Mouse (Mus musculus) natural killer cell, adult 2 months (primary cell): ENCODE results near the gene Avpi1.

Experiments
- DNase-seq, 2 experiments: peaks; one replicate each; pipeline ENCODE4 v3.0.0; 2022; ENCODE audit warnings: low spot score in 2 of 2

Gene Avpi1

DNA sequence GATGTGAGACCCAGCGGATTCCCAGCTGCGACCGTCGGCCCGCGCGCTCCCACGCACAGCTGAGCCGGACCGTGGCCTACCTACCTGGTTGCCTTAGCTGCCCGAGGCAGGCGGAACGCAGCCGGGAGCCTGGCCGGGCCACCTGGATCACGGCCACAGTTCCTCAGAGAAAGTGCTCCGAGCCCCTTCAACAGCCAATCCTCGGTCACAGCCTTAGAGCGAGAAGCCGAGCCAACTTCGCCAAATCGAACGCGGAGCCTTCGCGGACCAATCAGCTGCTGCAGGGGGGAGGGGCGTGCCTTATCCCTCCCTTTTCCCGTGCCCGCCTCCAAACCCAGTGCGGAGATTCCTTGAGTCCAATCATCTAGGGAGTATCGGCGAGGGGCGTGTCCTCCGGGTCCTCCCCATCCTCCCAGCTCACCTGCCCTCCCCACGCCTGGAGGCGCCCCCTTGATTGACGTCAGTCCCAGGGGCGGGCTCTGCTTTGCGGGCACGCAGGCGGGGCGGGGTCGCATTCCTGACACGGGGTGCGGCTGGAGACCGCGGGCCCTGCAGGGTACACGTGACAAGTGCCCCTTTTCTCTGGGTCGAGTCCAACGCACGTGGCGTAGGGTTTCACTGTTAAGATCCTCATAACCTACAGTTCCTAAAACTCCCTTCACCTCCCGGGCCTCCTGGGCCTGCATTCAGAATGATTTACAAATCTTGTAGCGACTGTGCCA, at the start of gene Avpi1:
Avpi1 (minus strand) TSS at position 273 of the 722 bp plus-strand sequence.
- peak; percentile 78 to 91 for DNase-seq

DNA sequence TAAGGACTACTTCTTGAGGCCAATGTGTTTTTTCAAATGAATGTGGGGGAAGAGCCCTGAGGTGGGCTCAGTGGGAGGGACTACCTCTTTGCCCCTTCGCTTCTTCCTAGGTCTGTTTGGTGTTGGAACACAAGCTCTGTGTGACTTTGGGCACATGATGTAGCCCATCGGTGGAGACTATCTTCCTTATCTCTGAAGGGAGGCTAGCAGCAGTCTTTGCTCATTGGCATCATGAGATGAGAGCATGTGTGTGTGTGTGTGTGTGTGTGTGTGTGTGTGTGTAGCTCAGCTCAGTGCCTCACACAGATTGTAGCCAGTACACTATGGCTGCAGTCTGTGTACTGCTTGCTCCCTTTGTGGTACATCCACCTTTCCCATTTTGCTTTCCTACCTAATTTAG, 48.6 kb upstream of the Avpi1 start:
- DNase-seq: no peak

- DNase-seq: no peak
Measured at GRCm38 (mm10) chr19:42176841-42177240, 48.0 kb upstream of the Avpi1 start.

GRCm38 (mm10) chr19:42170025-42170969, 41.4 kb upstream of the Avpi1 start:
- DNase-seq: peak; percentile 92 to 95

- DNase-seq: no peak
Measured at GRCm38 (mm10) chr19:42169322-42169975, 40.6 kb upstream of the Avpi1 start.

DNA sequence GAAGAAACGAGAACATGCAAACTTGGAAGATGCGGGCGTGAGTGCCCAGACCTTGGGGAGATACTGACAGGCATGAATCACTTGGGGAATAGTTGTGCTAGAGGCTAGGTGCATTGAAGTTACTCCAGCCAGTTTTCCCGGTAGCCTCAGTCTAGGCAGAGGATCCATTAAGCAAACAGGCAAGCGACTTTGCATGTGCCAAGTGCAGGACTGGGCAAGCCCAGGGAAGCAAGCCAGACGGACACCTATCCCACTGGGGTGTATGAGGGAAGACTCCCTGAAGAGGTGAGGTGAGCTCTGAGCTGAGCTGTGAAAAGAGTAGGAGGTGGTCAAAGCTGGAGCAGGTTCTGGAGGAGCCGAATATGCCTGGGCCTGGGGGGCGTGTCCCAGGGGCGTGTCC, 38.6 kb upstream of the Avpi1 start:
- no peak for DNase-seq

- no peak for DNase-seq
Measured at GRCm38 (mm10) chr19:42166766-42167165, 37.9 kb upstream of the Avpi1 start.

DNA sequence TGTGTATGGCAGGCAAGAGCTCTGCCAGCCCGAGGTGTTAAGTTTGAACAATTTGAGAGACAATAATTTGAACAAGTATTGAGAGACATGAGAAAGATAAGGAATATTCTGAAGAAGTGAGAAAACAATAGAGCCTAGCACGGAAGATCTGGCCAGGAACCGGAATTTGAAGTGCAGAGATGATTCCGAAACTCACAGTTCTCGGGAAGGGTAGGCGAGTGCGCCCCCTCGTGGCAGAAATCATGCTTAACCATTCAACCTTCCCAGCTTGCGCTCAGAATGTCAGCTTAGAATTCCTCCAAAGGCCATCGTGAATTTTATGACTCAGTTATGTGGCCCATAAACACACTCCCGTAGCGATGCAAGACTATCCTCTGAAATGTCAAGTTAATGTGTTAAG, 37.3 kb upstream of the Avpi1 start:
- DNase-seq: peak; percentile 72 to 79

- DNase-seq: no peak
Measured at GRCm38 (mm10) chr19:42164188-42164587, 35.3 kb upstream of the Avpi1 start.

- DNase-seq: no peak
Measured at GRCm38 (mm10) chr19:42163764-42164163, 34.9 kb upstream of the Avpi1 start, which contains the start of gene Zfyve27. TSS of gene Zfyve27 (plus strand) at chr19:42163951.

GRCm38 (mm10) chr19:42158246-42159017, 29.6 kb upstream of the Avpi1 start:
- no peak for DNase-seq

DNA sequence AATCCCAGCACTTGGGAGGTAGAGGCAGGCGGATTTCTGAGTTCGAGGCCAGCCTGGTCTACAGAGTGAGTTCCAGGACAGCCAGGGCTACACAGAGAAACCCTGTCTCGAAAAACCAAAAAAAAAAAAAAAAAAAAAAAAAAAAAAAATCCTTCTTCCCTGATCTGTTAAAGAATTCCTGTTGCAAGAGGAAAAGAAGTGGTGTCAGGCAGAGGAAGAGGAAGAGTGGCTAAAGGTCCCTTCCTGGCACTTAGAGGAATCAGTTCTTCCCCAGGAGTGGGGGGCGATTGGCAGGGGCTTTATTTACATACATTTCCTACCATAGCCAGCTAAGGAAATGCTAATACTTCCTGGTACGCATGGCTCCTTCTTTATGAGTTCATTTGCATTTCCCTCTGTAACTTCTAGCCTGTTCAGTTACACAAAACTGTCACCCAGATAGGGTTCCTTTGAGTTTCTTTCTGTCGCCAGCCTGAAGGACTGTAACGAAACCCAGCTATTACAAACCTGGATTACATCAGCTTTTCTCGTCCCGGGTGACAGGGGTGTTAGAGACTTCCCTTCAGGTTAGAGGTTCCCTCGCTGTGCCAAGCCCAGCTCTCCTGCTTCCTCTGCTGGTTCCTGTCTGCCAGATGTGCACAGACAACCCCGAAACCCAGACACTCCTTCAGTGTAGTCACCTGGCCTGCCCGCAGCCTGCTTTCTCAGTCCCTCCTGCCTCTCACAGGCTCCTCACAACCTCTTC, 28.8 kb upstream of the Avpi1 start:
- no peak for DNase-seq

DNA sequence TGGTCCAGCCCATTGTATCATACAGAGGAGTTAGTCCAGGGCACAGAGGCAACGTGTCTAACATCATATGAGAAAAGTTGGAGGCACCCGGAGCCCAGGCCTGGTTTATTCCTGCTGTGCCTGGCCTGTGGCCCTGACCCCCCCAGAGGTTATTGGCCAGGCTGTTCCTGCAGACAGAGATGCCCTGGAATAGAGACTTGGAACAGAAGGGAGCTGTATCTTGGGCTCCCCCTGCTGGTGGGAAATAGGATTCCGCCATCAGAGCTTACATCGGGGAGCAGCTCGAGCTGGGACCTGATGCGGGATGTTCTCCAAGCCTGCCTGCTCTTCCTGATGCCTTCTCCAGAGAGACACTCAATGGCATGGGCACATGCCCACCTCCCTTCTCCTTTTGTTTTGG, 23.1 kb upstream of the Avpi1 start:
- peak; percentile 57 to 72 for DNase-seq

- no peak for DNase-seq
Measured at GRCm38 (mm10) chr19:42148569-42148860, 19.7 kb upstream of the Avpi1 start.

- DNase-seq: peak; percentile 37 to 49
Measured at GRCm38 (mm10) chr19:42147769-42148568, 19.1 kb upstream of the Avpi1 start.

DNA sequence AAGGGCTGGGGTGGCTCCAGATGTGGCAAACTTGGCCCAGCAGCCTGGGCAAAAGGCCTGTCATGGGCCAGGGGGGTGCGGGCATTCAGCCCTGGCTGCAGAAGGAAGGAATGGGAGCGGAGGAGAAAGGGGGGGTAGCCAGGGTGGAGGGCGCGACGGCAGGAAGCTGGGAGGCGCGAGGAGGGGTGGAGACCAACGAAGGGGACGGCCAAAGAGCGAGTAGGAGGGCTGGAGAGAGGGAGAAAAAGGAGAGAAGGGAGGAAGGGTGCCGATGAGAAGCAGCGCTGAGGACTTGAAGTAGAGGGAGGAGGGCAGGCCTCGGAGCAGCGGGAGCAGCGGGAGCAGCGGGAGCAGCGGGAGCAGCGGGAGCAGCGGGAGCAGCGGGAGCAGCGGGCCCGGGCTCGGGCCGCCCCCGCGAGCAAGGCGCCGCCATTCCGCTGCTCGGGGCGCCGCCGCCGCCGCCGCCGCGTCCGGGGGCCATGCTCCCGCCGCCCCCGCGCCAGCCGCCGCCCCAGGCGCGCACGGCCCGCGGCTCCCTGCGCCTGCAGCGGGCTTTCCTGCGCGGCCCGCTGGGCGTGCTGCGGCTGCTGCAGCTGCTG, 18.4 kb upstream of the Avpi1 start, which contains the start of gene Marveld1:
Marveld1 (plus strand) TSS at position 231 of the 599 bp plus-strand sequence.
- no peak for DNase-seq

DNA sequence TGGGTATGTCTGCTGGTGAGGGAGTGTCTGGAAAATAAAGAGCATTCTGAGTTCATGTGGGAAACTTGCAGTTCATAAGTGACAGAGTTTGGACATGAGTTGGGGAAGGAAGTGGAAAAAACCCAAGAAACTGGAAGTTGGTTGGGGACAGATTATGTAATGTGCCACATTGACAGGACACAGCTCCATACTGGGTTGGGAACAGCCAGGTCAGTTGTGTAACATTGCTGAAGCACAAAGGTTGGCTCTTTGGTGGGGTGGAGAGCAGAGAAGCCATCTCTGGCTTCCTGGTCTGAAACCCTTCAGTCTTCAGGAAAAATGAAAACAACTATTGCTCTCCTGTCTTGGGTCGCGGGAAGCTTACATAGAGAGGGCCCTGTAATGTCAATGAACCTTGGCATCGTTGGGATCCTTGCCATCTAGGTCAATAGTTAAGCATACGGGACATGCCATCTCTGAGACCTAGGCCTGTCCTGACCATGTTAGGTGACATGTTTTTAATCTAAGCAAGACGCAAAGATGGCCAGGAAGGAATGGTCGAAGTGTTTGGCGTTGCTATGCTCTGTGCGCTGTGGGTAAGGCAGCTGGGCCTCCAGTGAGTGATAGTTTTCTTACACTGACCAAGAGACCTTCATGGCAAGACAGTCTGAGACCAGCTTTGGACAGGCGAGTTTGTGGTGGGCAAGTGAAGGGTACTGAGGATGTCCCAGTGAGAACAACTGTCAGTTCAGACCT, 17.6 kb upstream of the Avpi1 start:
- no peak for DNase-seq

DNA sequence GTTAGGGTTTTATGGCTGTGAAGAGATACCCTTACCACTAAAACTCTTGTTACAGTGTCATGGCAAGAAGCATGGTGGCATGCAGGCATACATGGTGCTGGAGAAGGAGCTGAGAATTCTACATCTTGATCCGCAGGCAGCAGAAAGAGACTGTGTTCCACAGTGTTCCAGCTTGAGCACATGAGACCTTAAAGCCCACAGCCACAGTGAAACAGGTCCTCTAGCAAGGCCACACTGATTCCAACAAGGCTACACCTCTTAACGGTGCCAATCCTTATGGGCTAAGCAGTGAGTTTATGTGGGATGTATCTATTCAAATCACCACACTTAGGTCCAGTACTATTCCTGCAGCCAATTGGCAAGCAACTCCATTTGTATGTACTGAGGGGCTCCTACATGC, 16.9 kb upstream of the Avpi1 start:
- no peak for DNase-seq

DNA sequence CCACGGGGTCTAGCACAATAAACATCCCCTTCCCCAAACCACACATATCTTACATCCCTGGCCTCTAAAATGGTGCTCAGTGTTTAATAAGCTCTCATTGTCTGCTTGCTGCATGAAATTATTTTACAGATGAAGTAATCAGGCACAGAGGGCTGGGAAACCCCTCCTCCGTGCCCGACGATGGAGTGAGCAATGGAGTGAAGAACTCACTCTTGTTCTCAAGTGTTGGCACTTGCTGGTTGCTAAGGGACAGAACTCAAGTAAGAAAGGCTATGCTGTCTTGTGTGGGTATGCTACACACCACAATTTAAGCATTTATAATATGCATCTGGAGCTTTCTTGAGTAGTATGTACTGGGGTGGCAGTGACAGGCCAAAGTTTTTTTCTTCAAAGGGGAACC, 16.4 kb upstream of the Avpi1 start:
- DNase-seq: no peak
